Mouse (Mus musculus): ENCODE measurements around the gene Cdc6.
"Not testable (repeated sequence)": the region's sequence is repeated elsewhere in the genome, so short reads cannot be mapped to it uniquely, and the experiment has no call there.

Cdc6 gene

GRCm38 (mm10) chr11:98905033-98905432, 2.6 kb upstream of the Cdc6 start:
- in situ Hi-C loops (cut with MboI; ENCODE audit: low pct_unique_long_range_greater_than_20kb in 1 of 2, low sequenced_read_pairs in 2 of 2, unreplicated experiment in 1 of 2): no loop called here

- in situ Hi-C loops (cut with MboI; ENCODE audit: low pct_unique_long_range_greater_than_20kb in 1 of 2, low sequenced_read_pairs in 2 of 2, unreplicated experiment in 1 of 2): no loop called here
These were observed 2.0 kb upstream of the Cdc6 start for GRCm38 (mm10) chr11:98905583-98905982.

GRCm38 (mm10) chr11:98907063-98907436, 551 bp upstream of the Cdc6 start:
- in situ Hi-C loops (cut with MboI; ENCODE audit: low pct_unique_long_range_greater_than_20kb in 1 of 2, low sequenced_read_pairs in 2 of 2, unreplicated experiment in 1 of 2): no loop called here

- in situ Hi-C loops (cut with MboI; ENCODE audit: low pct_unique_long_range_greater_than_20kb in 1 of 2, low sequenced_read_pairs in 2 of 2, unreplicated experiment in 1 of 2): loop anchor here (10.0 kb wide), 2 partner anchors 65 to 95 kb away; no protein-coding TSS in a partner anchor
These were observed 2.1 kb downstream of the Cdc6 start for GRCm38 (mm10) chr11:98909654-98910053.

GRCm38 (mm10) chr11:98910415-98910814, 2.8 kb downstream of the Cdc6 start:
- in situ Hi-C loops (cut with MboI; ENCODE audit: low pct_unique_long_range_greater_than_20kb in 1 of 2, low sequenced_read_pairs in 2 of 2, unreplicated experiment in 1 of 2): loop anchor here (10.0 kb wide), 2 partner anchors 64 to 94 kb away; no protein-coding TSS in a partner anchor

GRCm38 (mm10) chr11:98911498-98911897, 3.9 kb downstream of the Cdc6 start:
- in situ Hi-C loops (cut with MboI; ENCODE audit: low pct_unique_long_range_greater_than_20kb in 1 of 2, low sequenced_read_pairs in 2 of 2, unreplicated experiment in 1 of 2): loop anchor here (10.0 kb wide), 2 partner anchors 63 to 93 kb away; no protein-coding TSS in a partner anchor

DNA sequence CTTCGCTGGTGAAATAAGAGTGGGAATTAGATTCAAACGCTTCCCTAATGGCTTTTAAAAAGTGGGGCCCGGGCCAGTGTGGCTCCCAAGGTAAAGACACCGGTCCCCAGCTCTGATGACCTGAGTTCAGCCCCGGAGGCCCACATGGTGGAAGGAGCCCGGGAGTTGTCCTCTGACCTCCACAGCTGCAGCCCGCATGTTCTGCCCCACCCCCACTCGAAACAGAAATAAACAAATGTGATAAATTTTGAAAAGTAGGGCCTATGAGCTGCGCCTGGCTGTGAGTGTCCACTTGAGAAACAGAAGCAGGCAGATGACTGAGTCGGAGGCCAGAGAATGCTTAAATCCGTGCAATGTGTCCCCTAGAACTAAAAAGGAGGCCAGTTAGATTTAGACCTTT, 6.6 kb downstream of the Cdc6 start:
- in situ Hi-C loops (cut with MboI; ENCODE audit: low pct_unique_long_range_greater_than_20kb in 1 of 2, low sequenced_read_pairs in 2 of 2, unreplicated experiment in 1 of 2): loop anchor here (10.0 kb wide), 2 partner anchors 61 to 91 kb away; no protein-coding TSS in a partner anchor

- in situ Hi-C loops (cut with MboI; ENCODE audit: low pct_unique_long_range_greater_than_20kb in 1 of 2, low sequenced_read_pairs in 2 of 2, unreplicated experiment in 1 of 2): loop anchor here (5.0 to 10.0 kb wide), 3 partner anchors 58 to 96 kb away; no protein-coding TSS in a partner anchor
These were observed 8.8 kb downstream of the Cdc6 start for GRCm38 (mm10) chr11:98916376-98916775.

DNA sequence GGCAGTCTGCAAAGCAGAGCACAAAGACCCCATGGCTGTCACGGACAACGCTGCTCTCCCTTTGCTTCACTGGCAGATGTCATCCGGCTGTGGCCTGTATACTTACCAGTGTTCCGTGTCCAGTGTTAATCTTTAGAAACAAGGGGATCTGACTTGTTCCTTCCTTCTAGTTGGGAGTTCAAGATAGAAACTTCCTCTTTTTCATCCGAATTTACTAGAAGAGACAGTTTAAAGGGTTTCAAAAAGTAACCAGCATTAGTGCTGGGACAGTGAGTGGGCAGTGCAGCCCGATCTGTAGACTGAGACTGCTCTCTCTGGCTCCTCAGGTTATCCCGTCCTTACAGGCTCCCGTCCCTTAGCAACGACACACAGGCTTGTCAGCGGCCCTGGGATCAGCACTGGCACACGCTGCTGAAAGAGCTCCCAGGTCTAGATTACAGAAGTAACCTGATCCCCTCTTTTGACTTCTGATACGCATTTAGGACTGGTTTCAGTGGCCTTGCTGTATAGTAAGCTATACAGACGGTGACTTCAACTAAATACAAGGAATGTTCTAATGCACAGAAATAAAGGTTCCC, 9.9 kb downstream of the Cdc6 start:
- in situ Hi-C loops (cut with MboI; ENCODE audit: low pct_unique_long_range_greater_than_20kb in 1 of 2, low sequenced_read_pairs in 2 of 2, unreplicated experiment in 1 of 2): loop anchor here (5.0 to 10.0 kb wide), 3 partner anchors 57 to 95 kb away; no protein-coding TSS in a partner anchor

DNA sequence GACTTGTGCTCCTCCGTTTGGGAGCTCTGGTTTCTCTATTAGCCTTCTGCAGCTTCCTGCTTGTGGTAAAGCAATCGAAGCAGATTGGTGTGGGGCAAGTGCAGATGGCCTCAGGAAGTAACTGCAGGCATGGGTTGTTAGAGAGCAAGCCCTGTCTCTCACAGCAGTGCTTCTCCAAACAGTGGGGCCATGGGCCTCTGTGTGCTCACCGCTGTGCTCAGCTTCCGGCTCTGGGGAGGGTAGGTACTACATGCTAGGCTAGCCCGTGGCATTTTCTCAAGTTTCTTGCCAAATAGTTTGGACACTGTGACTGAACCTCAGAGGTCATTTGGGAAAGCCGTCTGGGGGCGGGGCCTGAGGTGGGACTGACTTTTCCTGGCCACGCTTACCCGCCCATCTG, 10.6 kb downstream of the Cdc6 start:
- in situ Hi-C loops (cut with MboI; ENCODE audit: low pct_unique_long_range_greater_than_20kb in 1 of 2, low sequenced_read_pairs in 2 of 2, unreplicated experiment in 1 of 2): loop anchor here (5.0 to 10.0 kb wide), 3 partner anchors 57 to 94 kb away; no protein-coding TSS in a partner anchor

GRCm38 (mm10) chr11:98919009-98919408, 11.4 kb downstream of the Cdc6 start:
- in situ Hi-C loops (cut with MboI; ENCODE audit: low pct_unique_long_range_greater_than_20kb in 1 of 2, low sequenced_read_pairs in 2 of 2, unreplicated experiment in 1 of 2): loop anchor here (5.0 to 10.0 kb wide), 3 partner anchors 56 to 93 kb away; no protein-coding TSS in a partner anchor

GRCm38 (mm10) chr11:98921813-98922212, 14.2 kb downstream of the Cdc6 start:
- in situ Hi-C loops (cut with MboI; ENCODE audit: low pct_unique_long_range_greater_than_20kb in 1 of 2, low sequenced_read_pairs in 2 of 2, unreplicated experiment in 1 of 2): not testable (repeated sequence)

DNA sequence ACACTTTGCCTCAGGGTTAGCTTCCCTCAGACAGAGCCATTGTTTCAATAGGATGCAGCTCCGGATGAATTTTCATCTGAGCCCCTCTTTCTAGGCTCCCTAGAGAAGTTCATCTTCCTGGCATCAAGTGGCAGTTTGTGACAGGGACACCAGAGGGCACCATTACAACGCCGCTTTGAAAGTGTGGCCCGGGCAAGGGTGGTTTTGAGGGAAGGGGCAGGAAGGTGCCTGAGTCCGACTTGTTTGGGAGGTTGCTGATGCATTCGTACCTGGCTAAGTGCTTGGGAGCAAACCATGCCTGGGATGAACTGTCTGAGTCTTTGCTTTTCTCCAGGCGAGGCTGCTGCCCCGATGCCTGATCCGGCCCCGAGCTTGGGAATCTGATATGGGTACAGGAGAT, 14.7 kb downstream of the Cdc6 start:
- in situ Hi-C loops (cut with MboI; ENCODE audit: low pct_unique_long_range_greater_than_20kb in 1 of 2, low sequenced_read_pairs in 2 of 2, unreplicated experiment in 1 of 2): not testable (repeated sequence)

- in situ Hi-C loops (cut with MboI; ENCODE audit: low pct_unique_long_range_greater_than_20kb in 1 of 2, low sequenced_read_pairs in 2 of 2, unreplicated experiment in 1 of 2): not testable (repeated sequence)
These were observed 15.5 kb downstream of the Cdc6 start for GRCm38 (mm10) chr11:98922851-98923711.

- in situ Hi-C loops (cut with MboI; ENCODE audit: low pct_unique_long_range_greater_than_20kb in 1 of 2, low sequenced_read_pairs in 2 of 2, unreplicated experiment in 1 of 2): loop anchor here in 1 of 2 experiments (5.0 kb wide), 1 partner anchor 48 kb away; no protein-coding TSS in a partner anchor
These were observed 17.1 kb downstream of the Cdc6 start for GRCm38 (mm10) chr11:98924633-98925175.

GRCm38 (mm10) chr11:98925265-98925721, 17.7 kb downstream of the Cdc6 start:
- in situ Hi-C loops (cut with MboI; ENCODE audit: low pct_unique_long_range_greater_than_20kb in 1 of 2, low sequenced_read_pairs in 2 of 2, unreplicated experiment in 1 of 2): loop anchor here in 1 of 2 experiments (5.0 kb wide), 1 partner anchor 47 kb away; no protein-coding TSS in a partner anchor

GRCm38 (mm10) chr11:98925868-98926311, 18.3 kb downstream of the Cdc6 start:
- in situ Hi-C loops (cut with MboI; ENCODE audit: low pct_unique_long_range_greater_than_20kb in 1 of 2, low sequenced_read_pairs in 2 of 2, unreplicated experiment in 1 of 2): loop anchor here in 1 of 2 experiments (5.0 kb wide), 1 partner anchor 46 kb away; no protein-coding TSS in a partner anchor

DNA sequence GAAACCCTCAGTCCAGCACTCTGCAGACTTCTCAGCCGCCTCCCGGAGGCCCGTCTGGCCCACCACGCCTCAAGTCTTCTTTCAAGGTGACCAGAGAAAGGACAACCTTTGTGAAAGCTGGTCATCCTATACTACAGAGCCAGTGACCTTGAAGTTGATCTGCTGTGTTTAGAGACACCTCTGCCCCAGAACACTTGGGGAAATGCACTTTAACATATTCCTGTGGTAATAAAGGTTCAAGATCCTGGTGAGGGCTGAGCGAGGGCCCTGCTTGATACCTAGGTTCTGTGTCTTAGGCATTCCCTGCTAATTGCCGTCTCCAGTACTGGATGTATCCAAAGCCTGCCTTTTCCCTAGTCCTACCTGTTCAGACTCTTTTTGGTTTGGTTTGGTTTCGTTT, 19.0 kb downstream of the Cdc6 start:
- in situ Hi-C loops (cut with MboI; ENCODE audit: low pct_unique_long_range_greater_than_20kb in 1 of 2, low sequenced_read_pairs in 2 of 2, unreplicated experiment in 1 of 2): loop anchor here in 1 of 2 experiments (5.0 kb wide), 1 partner anchor 46 kb away; no protein-coding TSS in a partner anchor

Measured in mouse embryonic stem cell (cell line).